Mouse (Mus musculus) liver, adult 2 months (tissue): ENCODE results near the gene Olfr672. TPM values are rescaled to one million over a fixed set of nuclear protein-coding genes. Genes with fewer than 3 reads are reported as not detected.
"Not testable (repeated sequence)": the region's sequence is repeated elsewhere in the genome, so short reads cannot be mapped to it uniquely, and the experiment has no call there.

Experiments
- DNase-seq: peaks from one replicate; pipeline ENCODE4 v3.0.0-alpha.2; 2011; ENCODE audit warnings: low read depth, low spot score; ENCODE audit errors: extremely low read depth
- H3K27ac ChIP-seq: fragments of 200-500 bp; replicated peaks from 2 replicates; pipeline ENCODE4 v1.5.1; 2012; ENCODE audit warnings: low read depth, mild to moderate bottlenecking, control low read depth, inconsistent platforms, low read length; ENCODE audit not compliant: insufficient read depth
- H3K27me3 ChIP-seq: fragments of 200-500 bp; 2 replicates; pipeline ENCODE4 v1.6.1; 2012; ENCODE audit warnings: mild to moderate bottlenecking, moderate library complexity, low read length, inconsistent platforms; ENCODE audit not compliant: control insufficient read depth, insufficient read depth
- H3K36me3 ChIP-seq: fragments of 200-500 bp; 2 replicates; pipeline ENCODE4 v1.6.1; 2012; ENCODE audit warnings: low read length, inconsistent platforms; ENCODE audit not compliant: control insufficient read depth, insufficient read depth
- H3K4me1 ChIP-seq: fragments of 200-500 bp; 2 replicates; pipeline ENCODE4 v1.6.1; 2011; ENCODE audit warnings: low read length; ENCODE audit not compliant: control insufficient read depth, insufficient read depth
- H3K4me3 ChIP-seq: fragments of 200-500 bp; 2 replicates; pipeline ENCODE4 v1.5.1; 2011; ENCODE audit warnings: low read depth, mild to moderate bottlenecking, control low read depth, low read length, moderate library complexity; ENCODE audit not compliant: insufficient read depth
- H3K79me2 ChIP-seq: fragments of 200-500 bp; 2 replicates; pipeline ENCODE4 v1.6.1; 2012; ENCODE audit warnings: inconsistent platforms, mild to moderate bottlenecking, low read length, moderate library complexity; ENCODE audit not compliant: control insufficient read depth, insufficient read depth
- H3K9ac ChIP-seq: fragments of 200-500 bp; 2 replicates; pipeline ENCODE4 v1.6.1; 2012; ENCODE audit warnings: low read depth, mild to moderate bottlenecking, control low read depth, inconsistent platforms, low read length
- CTCF ChIP-seq: fragments of 200-500 bp; IDR thresholded peaks from 2 replicates; pipeline ENCODE4 v1.5.1; 2011; ENCODE audit warnings: low read depth, low read length, control low read depth
- POLR2A ChIP-seq: fragments of 200-500 bp; IDR thresholded peaks from 2 replicates; pipeline ENCODE4 v1.6.1; 2011; ENCODE audit warnings: low read length, control low read depth; ENCODE audit not compliant: insufficient read depth; ENCODE audit errors: extremely low read depth
- WGBS: fragments of 180-500 bp; shearing (Covaris S2); methylation state at CpG from one replicate; pipeline ENCODE4 v1.1.7; 2018; 5-methylcytosine and 5-hydroxymethylcytosine counted together
- polyA plus RNA-seq: library from polyadenylated mRNA; depleted of rRNA; stranded (reverse); fragments of >200 nt; gene quantifications from 2 replicates; pipeline ENCODE4 v1.2.3, GENCODE M21; 2012; rRNA removed
- total RNA-seq: library from RNA; depleted of rRNA; stranded (reverse); fragments of >200 nt; gene quantifications from 2 replicates; pipeline ENCODE4 v1.2.3, GENCODE M21; 2014; rRNA removed

The Olfr672 gene
- not detected in 2 replicates for total RNA-seq
- not detected in 2 replicates for polyA plus RNA-seq

- Histone ChIP-seq H3K4me3 (no peak within 1 kb of the TSS), H3K27ac (no peak within 1 kb of the TSS), H3K36me3 (no peaks in the 10 kb centered on the region), H3K79me2 (no peaks in the 10 kb centered on the region), H3K4me1 (no peaks in the 10 kb centered on the region), H3K27me3 (no peaks in the 10 kb centered on the region), H3K9ac (no peak within 1 kb of the TSS)
- TF ChIP-seq CTCF (no peak), POLR2A (no peak)
- DNase-seq: no peak
These were observed at the start of gene Olfr672 for GRCm38 (mm10) chr7:105001929-105002328. Olfr672 (minus strand) TSS chr7:105002029.

DNA sequence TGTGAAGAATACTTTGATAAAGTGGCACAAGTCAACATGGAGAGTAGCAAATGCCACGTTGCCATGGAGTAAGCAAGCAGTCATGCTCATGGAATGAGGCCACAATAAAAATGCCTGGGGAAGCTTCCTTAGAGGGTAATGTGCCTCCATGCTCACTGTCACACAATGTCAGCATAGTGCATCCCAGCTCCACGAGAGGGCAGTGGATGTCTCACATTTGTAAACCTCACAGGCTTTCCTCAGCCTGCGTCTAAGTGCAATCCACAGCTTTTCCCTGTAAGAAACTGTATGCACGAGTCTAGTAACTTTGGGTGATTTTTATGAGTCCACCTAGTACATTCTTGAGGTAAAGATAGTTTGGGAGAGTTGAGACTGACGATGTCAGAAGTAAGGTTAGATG is 32.0 kb upstream of the Olfr672 start:
- not testable (repeated sequence) for H3K27me3 ChIP-seq, H3K27ac ChIP-seq, DNase-seq, H3K4me3 ChIP-seq, H3K36me3 ChIP-seq, H3K9ac ChIP-seq, H3K79me2 ChIP-seq, H3K4me1 ChIP-seq
- WGBS: 49% methylated on average over 5 of the region's 5 CpGs

- no peaks in the 10 kb centered on the region for H3K79me2 ChIP-seq
- DNase-seq: no peak
- no peak within 1 kb of the TSS for H3K27ac ChIP-seq
- no peaks in the 10 kb centered on the region for H3K27me3 ChIP-seq
- H3K36me3 ChIP-seq: no peaks in the 10 kb centered on the region
- no peaks in the 10 kb centered on the region for H3K4me1 ChIP-seq
- TF ChIP-seq POLR2A: no peak
- H3K9ac ChIP-seq: no peak within 1 kb of the TSS
- no peak within 1 kb of the TSS for H3K4me3 ChIP-seq
These were observed 30.6 kb upstream of the Olfr672 start, which contains the start of gene Olfr676 for GRCm38 (mm10) chr7:105032398-105032797. Olfr676 (plus strand) TSS chr7:105032698.

- no peak for DNase-seq
These were observed 26.5 kb upstream of the Olfr672 start, which contains the start of gene Olfr675 for GRCm38 (mm10) chr7:105028360-105028759. Olfr675 (minus strand) TSS chr7:105028460.

DNA sequence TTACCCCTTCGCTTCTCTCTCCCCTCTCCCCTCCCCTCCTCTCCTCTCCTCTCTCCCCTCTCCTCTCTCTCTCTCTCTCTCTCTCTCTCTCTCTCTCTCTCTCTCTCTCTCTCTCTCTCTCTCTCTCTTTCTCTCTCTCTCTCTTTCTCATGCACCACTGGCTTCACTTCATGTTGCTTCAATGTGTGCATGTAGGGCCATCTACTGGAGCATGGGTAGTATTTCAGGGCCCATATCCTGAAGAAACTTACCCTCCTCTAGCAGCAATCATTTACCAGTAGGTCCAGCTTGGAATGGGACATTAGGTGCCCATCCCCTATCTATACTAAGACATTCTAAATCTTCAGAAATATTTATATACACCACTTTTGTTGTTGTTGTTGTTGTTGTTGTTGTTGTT is 20.7 kb upstream of the Olfr672 start:
- WGBS: 92% methylated on average over 1 of the region's 1 CpGs

More at GRCm38 (mm10) chr7:105028360-105028759, 26.5 kb upstream of the Olfr672 start, which contains the start of gene Olfr675:
- H3K9ac ChIP-seq: no peak within 1 kb of the TSS
- H3K4me1 ChIP-seq: no peaks in the 10 kb centered on the region
- no peaks in the 10 kb centered on the region for H3K36me3 ChIP-seq
- TF ChIP-seq POLR2A (no peak), CTCF (no peak)
- no peak within 1 kb of the TSS for H3K4me3 ChIP-seq
- no peak within 1 kb of the TSS for H3K27ac ChIP-seq
- WGBS: 81% methylated on average over 1 of the region's 1 CpGs
- H3K79me2 ChIP-seq: no peaks in the 10 kb centered on the region
- no peaks in the 10 kb centered on the region for H3K27me3 ChIP-seq

GRCm38 (mm10) chr7:104979026-104979425 is 22.8 kb downstream of the Olfr672 start, which contains the start of gene Olfr671:
Olfr671 (minus strand) TSS chr7:104979126.
- no peaks in the 10 kb centered on the region for H3K27me3 ChIP-seq
- TF ChIP-seq CTCF (no peak), POLR2A (no peak)
- H3K9ac ChIP-seq: no peak within 1 kb of the TSS
- DNase-seq: no peak
- no peaks in the 10 kb centered on the region for H3K36me3 ChIP-seq
- H3K27ac ChIP-seq: no peak within 1 kb of the TSS
- H3K4me3 ChIP-seq: no peak within 1 kb of the TSS
- H3K79me2 ChIP-seq: no peaks in the 10 kb centered on the region
- no peaks in the 10 kb centered on the region for H3K4me1 ChIP-seq
- WGBS: 65% methylated on average over 1 of the region's 1 CpGs

More for the DNA sequence above, 20.7 kb upstream of the Olfr672 start:
- no peaks in the 10 kb centered on the region for H3K36me3 ChIP-seq
- no peak overlapping the region for H3K27ac ChIP-seq
- H3K27me3 ChIP-seq: no peaks in the 10 kb centered on the region
- H3K4me1 ChIP-seq: no peaks in the 10 kb centered on the region
- H3K4me3 ChIP-seq: no peak overlapping the region
- no peaks in the 10 kb centered on the region for H3K79me2 ChIP-seq
- H3K9ac ChIP-seq: no peak overlapping the region
- peak; percentile 0 for DNase-seq
- TF ChIP-seq CTCF (no peak), POLR2A (no peak)

GRCm38 (mm10) chr7:104972507-104972906 is 29.3 kb downstream of the Olfr672 start:
- not testable (repeated sequence) for H3K4me1 ChIP-seq, DNase-seq, H3K36me3 ChIP-seq, H3K9ac ChIP-seq, H3K27me3 ChIP-seq, H3K27ac ChIP-seq, H3K4me3 ChIP-seq, H3K79me2 ChIP-seq
- 53% methylated on average over 2 of the region's 2 CpGs for WGBS
